Mouse (Mus musculus) lung, postnatal 36 days (tissue): ENCODE measurements around the gene Zkscan17.

Source experiments
- DNase-seq: peaks from one replicate; pipeline ENCODE4 v3.0.0; 2022; ENCODE audit warnings: mixed read lengths

The Zkscan17 gene

DNA sequence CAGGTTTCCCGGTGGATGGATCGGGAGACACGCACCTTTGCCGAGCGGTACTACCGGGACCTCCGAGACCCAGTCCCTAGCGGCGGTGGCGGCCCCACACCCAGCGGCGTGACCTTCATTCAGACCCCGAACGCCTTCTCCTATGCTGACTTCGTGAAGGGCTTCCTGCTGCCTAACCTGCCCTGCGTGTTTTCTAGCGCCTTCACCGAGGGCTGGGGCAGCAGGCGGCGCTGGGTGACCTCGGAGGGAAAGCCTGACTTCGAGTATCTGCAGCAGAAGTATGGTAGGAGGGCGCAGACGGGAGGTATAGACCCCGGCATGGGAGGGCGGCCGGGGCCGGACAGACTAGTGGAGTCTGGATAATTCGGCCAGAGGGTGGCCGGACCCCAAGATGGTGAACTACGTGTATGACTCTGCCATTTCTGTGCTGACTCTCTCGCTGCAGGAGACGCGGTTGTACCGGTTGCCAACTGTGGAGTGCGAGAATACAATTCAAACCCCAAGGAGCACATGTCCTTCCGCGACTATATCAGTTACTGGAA is 76.2 kb downstream of the Zkscan17 start:
- no peak for DNase-seq

DNA sequence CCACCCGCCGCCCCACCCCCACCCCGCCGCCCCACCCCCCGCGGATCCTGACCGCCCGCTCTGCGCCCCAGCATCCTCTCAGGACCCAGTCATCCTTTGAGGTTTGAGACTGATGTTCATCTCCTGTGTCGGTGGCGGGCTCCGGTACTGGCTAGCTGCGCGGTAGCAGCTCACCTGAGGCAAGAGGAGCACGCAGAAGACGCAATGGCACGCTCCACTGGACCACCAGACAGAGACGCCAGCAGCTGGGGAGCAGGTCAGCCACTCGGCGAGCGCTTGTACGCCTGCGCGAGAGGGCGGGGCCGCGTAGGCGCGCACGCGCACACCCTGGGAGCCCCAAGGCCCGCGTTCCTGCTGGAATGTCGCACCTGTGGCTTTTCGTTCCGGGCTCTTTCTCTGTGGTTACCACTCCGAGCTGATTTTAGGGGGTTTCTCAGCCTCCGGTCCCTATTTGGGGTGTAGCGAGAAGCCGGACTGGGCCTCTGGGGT is 76.8 kb downstream of the Zkscan17 start, which contains the start of gene Jmjd4:
Gene Jmjd4 (plus strand): TSS at position 305 of the 489 bp plus-strand sequence.
- peak; percentile 91 for DNase-seq

DNA sequence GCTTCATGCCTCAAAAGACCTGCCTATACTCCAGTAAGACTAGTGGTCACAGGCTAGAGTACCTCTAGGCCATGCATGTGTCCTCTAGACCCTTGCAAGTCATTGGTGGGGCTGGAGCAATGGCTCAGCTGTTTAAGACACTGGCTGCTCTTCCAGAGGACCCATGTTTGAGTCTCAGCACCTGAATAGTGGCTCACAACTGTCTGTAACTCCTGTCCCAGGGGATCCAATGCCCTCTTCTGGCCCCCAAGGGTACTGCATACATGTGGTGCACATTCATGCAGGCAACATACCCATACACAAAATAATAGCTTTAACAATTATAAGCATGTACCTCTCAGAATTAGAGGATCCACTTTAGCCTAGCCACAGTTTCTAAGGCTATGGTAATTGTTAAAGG is 83.4 kb downstream of the Zkscan17 start:
- DNase-seq, result no peak

DNA sequence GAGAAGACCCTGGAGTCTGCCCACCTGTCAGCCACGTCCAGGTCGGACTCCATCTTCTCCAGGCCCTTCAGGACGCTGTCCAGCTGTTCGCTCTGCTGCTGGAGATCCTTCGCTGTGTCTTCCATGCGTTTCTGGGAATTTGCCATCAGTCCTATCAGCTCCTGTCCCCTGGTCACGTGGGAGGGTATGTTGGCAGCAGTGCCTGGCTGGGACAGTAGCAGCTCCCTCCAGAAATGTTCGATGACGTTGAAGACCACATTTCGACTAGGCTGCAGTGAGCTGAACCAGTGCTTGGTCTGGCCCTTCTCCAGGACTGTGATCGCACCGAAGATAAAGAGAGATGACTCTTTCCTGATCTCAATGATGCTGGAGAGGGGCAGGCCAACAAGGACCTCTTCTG is 88.6 kb downstream of the Zkscan17 start:
- DNase-seq, result no peak
